Mouse (Mus musculus) neural tube, embryonic 15.5 days (tissue): ENCODE measurements around the gene Klri1. TPM values are rescaled to one million over a fixed set of nuclear protein-coding genes. Genes with fewer than 3 reads are reported as not detected.
"Not testable (repeated sequence)": the region's sequence is repeated elsewhere in the genome, so short reads cannot be mapped to it uniquely, and the experiment has no call there.

Source experiments
- ATAC-seq: fragments of 200-750 bp; cut with Nextera tagmentation; 2 replicates; pipeline ENCODE4 v1.8.0; 2017; ENCODE audit warnings: mild to moderate bottlenecking, moderate TSS enrichment, moderate library complexity; ENCODE audit not compliant: low FRiP score
- H3K27ac ChIP-seq: fragments of 300-500 bp; sonication (generic); replicated peaks from 2 replicates; pipeline ENCODE4 v1.5.1; 2015; ENCODE audit warnings: mild to moderate bottlenecking, inconsistent platforms
- H3K27me3 ChIP-seq: fragments of 300-500 bp; sonication (generic); replicated peaks from 2 replicates; pipeline ENCODE4 v1.6.1; 2015; ENCODE audit warnings: inconsistent platforms
- H3K36me3 ChIP-seq: fragments of 300-500 bp; sonication (generic); 2 replicates; pipeline ENCODE4 v1.6.1; 2015; ENCODE audit warnings: inconsistent platforms
- H3K4me1 ChIP-seq: fragments of 300-500 bp; sonication (generic); 2 replicates; pipeline ENCODE4 v1.6.1; 2015; ENCODE audit warnings: inconsistent platforms
- H3K4me2 ChIP-seq: fragments of 300-500 bp; sonication (generic); 2 replicates; pipeline ENCODE4 v1.6.1; 2015; ENCODE audit warnings: inconsistent platforms, mild to moderate bottlenecking, moderate library complexity
- H3K4me3 ChIP-seq: fragments of 300-500 bp; sonication (generic); replicated peaks from 2 replicates; pipeline ENCODE4 v1.5.1; 2015; ENCODE audit warnings: mild to moderate bottlenecking, inconsistent platforms
- H3K9ac ChIP-seq: fragments of 300-500 bp; sonication (generic); replicated peaks from 2 replicates; pipeline ENCODE4 v1.6.1; 2015; ENCODE audit warnings: mild to moderate bottlenecking, inconsistent platforms
- H3K9me3 ChIP-seq: fragments of 300-500 bp; sonication (generic); replicated peaks from 2 replicates; pipeline ENCODE4 v1.6.1; 2016; ENCODE audit warnings: inconsistent platforms
- WGBS: fragments of 180-500 bp; shearing (Covaris S2); methylation state at CpG from one replicate; pipeline ENCODE4 v1.1.7; 2015; ENCODE audit warnings: mixed read lengths; 5-methylcytosine and 5-hydroxymethylcytosine counted together
- microRNA-seq: library from miRNA; unstranded; fragments of <30 nt; microRNA quantifications from one replicate; pipeline ENCODE4, GENCODE M21; 2017
- polyA plus RNA-seq: library from polyadenylated mRNA; unstranded; fragments of >200 nt; fragmentation: Nextera tagmentation; extraction: Ambion mirVana; gene quantifications from 2 replicates; pipeline ENCODE4 v1.2.1, GENCODE M21; 2015

The Klri1 gene
- polyA plus RNA-seq, 1 experiment from 2014 or later = 0.37 TPM

GRCm38 (mm10) chr6:129678873-129679272, 38.1 kb downstream of the Klri1 start, which contains the start of gene Klrc1:
Klrc1 (minus strand) TSS chr6:129678973.
- Histone ChIP-seq H3K27ac (no peak within 1 kb of the TSS), H3K27me3 (no peaks in the 10 kb centered on the region), H3K4me1 (no peaks in the 10 kb centered on the region), H3K4me2 (no peak within 1 kb of the TSS), H3K36me3 (no peaks in the 10 kb centered on the region), H3K9ac (no peak within 1 kb of the TSS), H3K4me3 (no peak within 1 kb of the TSS), H3K9me3 (no peaks in the 10 kb centered on the region)
- 82% methylated on average over 3 of the region's 3 CpGs for WGBS
- no peak for ATAC-seq

DNA sequence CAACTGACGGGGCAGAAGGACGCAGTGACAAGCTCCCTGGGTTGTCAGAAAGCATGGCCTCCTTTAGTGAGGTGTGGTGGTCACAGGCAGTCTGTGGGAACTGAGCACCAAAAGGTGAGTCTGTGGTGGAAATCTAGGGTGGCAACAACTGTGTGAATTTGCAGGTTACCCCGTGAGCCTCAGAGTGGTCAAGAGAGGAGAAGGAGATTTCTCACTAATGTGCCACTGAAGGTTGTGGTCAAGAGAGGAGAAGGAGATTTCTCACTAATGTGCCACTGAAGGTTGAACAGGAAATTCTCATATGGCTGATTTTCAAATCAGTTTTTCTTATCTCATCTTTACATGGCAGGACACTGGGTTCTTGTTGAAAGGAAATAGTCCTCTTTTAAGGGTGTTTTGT, 55.6 kb downstream of the Klri1 start:
- WGBS = no CpG with 5 or more reads among the region's 3 CpGs
- not testable (repeated sequence) for ATAC-seq, H3K9me3 ChIP-seq, H3K27me3 ChIP-seq, H3K4me2 ChIP-seq, H3K36me3 ChIP-seq, H3K4me1 ChIP-seq, H3K4me3 ChIP-seq, H3K27ac ChIP-seq, H3K9ac ChIP-seq

GRCm38 (mm10) chr6:129660589-129660988, 56.3 kb downstream of the Klri1 start, which contains the start of gene Klrc2:
Klrc2 (minus strand) TSS chr6:129660689.
- H3K9me3 ChIP-seq, H3K4me3 ChIP-seq, H3K4me1 ChIP-seq, ATAC-seq, H3K4me2 ChIP-seq, H3K36me3 ChIP-seq, H3K27me3 ChIP-seq, H3K9ac ChIP-seq, H3K27ac ChIP-seq: not testable (repeated sequence)
- WGBS = 79% methylated on average over 4 of the region's 4 CpGs

Small RNAs within 50 kb of the gene (microRNA-seq; reads per million reads assigned to microRNA genes)
- gene Mir680-1 = not detected

Other genes with a start within 250 kb of the Klri1 start
- 0.04 TPM in 1 of 2 replicates, not detected in the other for gene Olr1, start 210.0 kb downstream of the Klri1 start, polyA plus RNA-seq
- gene Tmem52b, start 204.6 kb downstream of the Klri1 start, polyA plus RNA-seq = 0.10 TPM in 1 of 2 replicates, not detected in the other
- 189 and 223 TPM in 2 replicates for gene Gabarapl1, start 184.0 kb downstream of the Klri1 start, polyA plus RNA-seq
- 0.10 TPM in 1 of 2 replicates, not detected in the other for gene Klre1, start 139.2 kb downstream of the Klri1 start, polyA plus RNA-seq
- 2.3 TPM in 1 of 2 replicates, not detected in the other for gene Klrd1, start 125.3 kb downstream of the Klri1 start, polyA plus RNA-seq
- 0.20 and 1.5 TPM in 2 replicates for gene Klrk1, start 93.3 kb downstream of the Klri1 start, polyA plus RNA-seq
- not detected in 2 replicates for gene Klrc3, start 73.8 kb downstream of the Klri1 start, polyA plus RNA-seq
- 0.46 TPM in 1 of 2 replicates, not detected in the other for gene Klrc2, start 56.4 kb downstream of the Klri1 start, polyA plus RNA-seq
- gene Klrc1, start 38.2 kb downstream of the Klri1 start, polyA plus RNA-seq = 0.74 TPM in 1 of 2 replicates, not detected in the other
- 0.15 TPM in 1 of 2 replicates, not detected in the other for gene Klri2, start 23.4 kb upstream of the Klri1 start, polyA plus RNA-seq
- not detected in 2 replicates for gene Gm156, start 67.1 kb upstream of the Klri1 start, polyA plus RNA-seq
- not detected in 2 replicates for gene Gm17631, start 145.5 kb upstream of the Klri1 start, polyA plus RNA-seq
- gene Klra17, start 159.5 kb upstream of the Klri1 start, polyA plus RNA-seq = not detected in 2 replicates
- 0.65 TPM in 1 of 2 replicates, not detected in the other for gene Klra5, start 200.5 kb upstream of the Klri1 start, polyA plus RNA-seq